Mouse (Mus musculus) E14TG2a.4 (cell line): ENCODE results near the gene Serinc3.

Experiments
- CTCF ChIP-seq: conservative IDR thresholded peaks from 2 replicates; pipeline ENCODE4 v1.5.1; 2014; ENCODE audit warnings: low read length
- POU5F1 ChIP-seq: IDR thresholded peaks from 2 replicates; pipeline ENCODE4 v1.6.1; 2014; ENCODE audit warnings: low read length, borderline replicate concordance

DNA sequence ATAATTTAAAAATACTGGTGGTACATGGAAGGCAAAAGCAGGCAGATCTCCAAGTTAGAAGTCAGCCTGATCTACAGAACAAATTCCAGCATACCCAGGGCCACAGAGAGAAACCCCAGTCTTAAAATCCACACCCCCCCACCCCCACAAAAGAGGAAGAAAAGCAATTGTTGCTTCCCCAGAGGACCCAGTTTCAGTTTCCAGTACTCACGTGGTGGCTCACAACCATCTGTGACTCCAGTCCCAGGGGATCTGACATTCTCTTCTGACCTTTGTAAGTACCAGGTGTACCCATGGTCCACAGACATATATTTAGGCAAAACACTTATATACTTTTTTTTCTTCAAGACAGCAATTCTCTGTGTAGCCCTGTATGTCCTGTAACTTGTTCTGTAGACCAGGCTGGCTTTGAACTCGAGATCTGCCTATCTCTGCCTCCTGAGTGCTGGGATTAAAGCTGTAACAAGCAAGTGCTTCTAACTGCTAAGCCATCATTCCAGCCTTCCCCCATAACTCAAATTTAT lies 17.8 kb upstream of the Serinc3 start:
- TF ChIP-seq CTCF, result no peak
- TF ChIP-seq POU5F1, result no peak
